Mouse (Mus musculus) B cell, adult 2 months (primary cell): ENCODE data around the gene Chrna1.

Experiments used
- DNase-seq, 2 experiments: peaks; one replicate each; pipeline ENCODE4 v3.0.0; 2022

Gene Chrna1

DNA sequence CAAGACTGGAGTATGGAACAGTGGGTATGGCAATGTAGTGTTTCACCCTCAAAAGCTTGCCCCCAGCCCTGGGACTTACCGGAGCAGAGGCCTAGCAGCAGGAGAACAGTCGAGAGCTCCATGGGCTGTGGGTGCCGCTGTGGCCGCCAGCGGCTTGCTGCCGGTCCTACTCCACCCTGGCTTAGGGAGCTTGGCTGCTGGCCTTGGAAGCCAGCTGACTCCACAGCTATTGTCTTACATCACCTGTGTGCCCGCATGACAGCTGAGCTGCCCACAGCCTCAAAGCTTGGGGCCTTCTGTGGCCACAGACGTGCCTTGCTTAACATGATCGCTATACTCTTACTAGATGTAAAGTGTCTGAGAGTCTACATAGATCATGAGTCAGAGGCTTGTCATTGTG is at the start of gene Chrna1:
TSS of gene Chrna1 (minus strand) at position 173 of the 400 bp plus-strand sequence.
- DNase-seq, result no peak

- no peak for DNase-seq
These were observed 38.4 kb upstream of the Chrna1 start for GRCm38 (mm10) chr2:73618486-73619052.

DNA sequence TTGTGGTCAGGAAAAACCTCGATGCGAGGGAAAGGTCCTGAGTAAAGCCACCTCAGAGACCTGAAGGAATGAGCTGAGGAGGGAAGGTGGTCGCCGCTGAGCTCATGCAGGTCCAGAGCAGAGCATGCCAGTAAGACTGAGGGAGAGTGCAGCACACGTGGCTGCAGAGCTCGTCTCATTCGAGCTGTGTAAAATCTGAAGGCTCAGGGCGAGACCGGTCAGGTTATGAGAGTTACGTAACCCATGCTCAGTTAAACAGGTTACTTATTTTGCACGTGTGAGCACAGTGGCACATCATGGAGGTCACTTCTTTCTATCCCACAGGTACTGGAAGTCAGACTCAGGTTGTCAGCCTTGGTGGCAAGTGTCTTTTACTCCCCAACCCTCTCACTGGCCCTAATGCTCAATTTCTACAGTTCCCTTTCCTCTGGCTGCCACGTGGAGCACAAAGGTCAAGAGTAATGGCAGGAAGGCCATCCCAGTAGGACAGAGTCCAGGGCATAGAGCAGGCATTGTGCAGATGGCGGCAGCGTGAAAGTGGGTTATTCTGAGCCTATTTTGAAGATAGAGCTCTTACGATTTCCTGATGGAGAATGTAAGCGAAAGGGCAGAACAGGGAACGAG is 36.4 kb upstream of the Chrna1 start:
- no peak for DNase-seq

GRCm38 (mm10) chr2:73615456-73615855 is 35.3 kb upstream of the Chrna1 start:
- DNase-seq, result no peak

DNA sequence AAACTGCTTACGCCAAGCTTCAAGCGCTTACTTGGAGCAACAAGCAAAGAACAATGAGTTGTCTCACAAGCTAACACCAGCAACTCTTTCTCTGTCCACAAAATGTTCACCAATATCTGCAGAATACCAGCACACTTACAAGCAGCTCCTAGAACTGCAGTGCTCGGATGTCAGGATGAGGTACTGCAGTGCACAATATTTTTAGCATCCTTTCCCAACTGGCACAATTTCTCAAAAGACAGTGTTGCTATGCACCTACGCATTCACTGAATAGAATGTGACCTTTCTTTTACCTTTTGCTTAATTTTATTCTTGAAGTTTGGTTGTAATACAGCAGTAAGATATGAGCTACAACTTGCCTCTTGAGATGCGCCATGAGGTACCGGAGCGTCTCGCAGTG is 34.2 kb upstream of the Chrna1 start:
- DNase-seq, result no peak

- DNase-seq, result no peak
These were observed 32.8 kb upstream of the Chrna1 start for GRCm38 (mm10) chr2:73612941-73613340.

DNA sequence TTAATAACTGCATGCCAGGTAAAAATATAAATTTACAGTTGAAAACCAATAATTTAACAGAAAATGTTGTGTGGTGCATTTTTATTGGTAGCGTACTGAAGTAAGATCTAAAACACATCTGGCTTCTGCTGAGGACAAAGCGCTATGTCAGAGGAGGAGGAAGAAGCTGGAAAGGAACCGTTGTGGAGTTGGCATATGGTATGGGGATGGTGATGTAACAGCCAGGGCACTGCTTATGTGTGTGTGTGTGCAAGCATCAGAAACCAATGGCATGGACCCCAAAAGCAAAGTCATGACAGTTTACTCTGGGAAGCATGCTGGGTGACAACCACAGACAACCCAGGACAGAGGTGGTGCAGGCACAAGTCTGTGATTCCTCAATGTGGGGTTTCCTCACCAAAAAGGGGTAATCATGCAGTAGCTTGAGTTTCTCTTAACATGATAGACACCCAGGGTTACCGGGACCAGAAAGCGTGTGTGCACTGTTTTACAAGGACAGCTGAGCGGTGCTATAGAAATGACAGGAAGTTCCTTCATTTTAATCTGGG is 32.3 kb upstream of the Chrna1 start:
- DNase-seq, result no peak

- no peak for DNase-seq
These were observed 31.7 kb upstream of the Chrna1 start for GRCm38 (mm10) chr2:73611798-73612197.

GRCm38 (mm10) chr2:73609724-73610210 is 29.6 kb upstream of the Chrna1 start:
- DNase-seq, result no peak

DNA sequence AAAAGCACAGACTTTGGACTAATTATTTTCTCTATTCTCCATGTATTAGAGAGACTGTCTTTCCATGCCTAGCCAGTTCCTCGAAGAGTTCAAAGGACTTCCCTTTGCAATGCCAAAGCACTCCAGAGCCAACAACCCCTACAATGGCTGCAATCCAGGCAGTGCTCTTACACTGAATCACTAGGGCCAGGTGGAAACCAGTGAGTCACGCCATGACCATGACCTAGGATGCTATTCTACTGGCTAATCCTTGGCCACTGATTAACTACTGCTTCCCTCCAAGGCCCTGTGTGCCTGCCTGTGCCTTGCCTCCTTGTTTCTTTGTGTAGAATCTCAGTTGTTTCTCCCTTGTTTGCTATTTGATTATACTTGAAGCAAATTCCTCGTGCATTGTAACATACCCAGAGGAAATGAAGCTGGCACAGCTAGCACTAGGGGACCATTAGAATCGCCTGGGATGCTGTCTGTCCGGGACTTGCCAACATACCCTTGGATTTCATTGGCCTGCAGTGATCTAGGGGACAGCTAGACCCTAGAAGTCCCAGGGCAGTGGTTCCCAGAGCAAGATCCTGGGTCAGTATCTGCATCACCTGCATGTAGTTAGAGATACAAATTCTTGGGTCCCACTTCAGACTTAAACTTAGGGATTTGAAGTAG is 29.1 kb upstream of the Chrna1 start:
- DNase-seq, result no peak

DNA sequence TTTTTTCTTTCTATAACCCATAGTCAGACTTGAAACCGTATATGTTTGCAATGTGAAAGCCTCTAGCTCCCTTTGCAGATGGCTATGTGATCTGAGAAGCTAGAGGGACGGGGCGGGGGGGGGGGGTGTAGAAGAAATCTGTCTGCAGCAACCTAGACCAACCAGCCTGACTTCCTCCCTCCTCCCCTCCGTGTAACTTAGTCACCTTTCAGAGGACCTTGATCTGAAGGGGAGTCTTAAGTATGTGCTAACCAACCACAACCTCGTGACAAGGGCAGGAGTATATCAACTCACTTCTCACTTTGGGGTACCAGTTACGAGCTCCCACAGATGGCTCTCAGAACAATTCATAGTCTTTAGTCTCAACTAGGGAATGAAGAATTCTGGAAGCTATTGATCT is 28.3 kb upstream of the Chrna1 start:
- no peak for DNase-seq

DNA sequence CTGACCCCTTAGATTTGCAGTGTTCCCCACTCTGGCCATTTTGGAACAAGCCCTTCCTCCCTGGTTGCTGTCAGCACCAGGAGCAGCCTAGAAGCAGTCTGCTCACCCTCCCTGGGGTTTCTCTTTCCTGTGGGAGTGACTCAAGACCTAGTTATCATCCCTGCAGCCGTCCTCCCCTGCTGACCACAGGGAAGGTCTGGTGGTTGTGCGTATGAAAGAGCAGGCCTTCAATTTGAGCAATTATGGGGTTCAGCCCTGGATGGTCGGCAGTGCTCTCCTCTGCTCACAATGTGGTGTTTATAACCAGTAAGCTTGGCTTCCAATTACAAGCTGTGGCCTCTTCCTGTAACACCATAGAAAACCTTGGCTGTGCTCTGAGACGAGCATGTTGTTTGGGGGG is 27.5 kb upstream of the Chrna1 start:
- DNase-seq, result no peak

GRCm38 (mm10) chr2:73607146-73607545 is 27.0 kb upstream of the Chrna1 start:
- no peak for DNase-seq

DNA sequence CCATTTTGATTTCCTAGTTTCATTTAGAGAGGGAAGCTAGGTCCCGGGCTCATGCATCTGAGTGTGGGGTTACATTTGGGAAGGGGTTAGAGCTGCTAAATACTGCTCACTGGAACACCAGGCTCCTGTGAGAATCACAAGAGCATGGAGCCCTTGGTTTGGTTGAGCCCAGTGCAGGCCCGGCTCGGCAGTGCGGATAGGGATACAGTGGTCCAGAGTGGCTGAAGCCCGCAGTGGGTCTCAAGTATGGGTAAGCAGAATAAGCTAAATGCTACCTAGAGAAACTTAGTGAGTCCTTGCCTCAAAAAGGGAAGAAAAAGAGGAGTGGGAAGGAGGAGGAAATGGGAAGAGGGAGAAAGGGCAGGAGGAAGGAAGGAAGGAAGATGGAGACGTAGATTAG is 26.5 kb upstream of the Chrna1 start:
- DNase-seq, result no peak

DNA sequence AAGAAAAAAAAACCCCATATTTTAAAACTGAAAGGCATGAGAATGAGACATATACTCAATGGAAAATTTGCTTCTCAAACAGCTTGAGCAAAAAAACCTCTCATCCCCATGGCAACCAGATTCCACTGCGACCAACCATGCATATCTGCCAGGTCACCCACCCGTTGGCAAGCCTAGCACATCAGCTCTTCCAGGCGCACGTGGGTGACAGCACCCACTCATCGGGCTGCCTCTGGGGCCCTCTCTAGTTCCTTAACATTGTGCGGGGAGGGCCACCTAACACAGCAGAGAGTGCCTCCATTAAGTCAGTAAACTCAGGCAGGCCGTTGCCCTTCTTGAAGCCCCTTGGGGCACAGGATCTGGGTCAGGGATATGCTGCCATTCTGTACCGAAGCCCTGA is 24.9 kb upstream of the Chrna1 start:
- no peak for DNase-seq

- DNase-seq, result no peak
These were observed 24.4 kb upstream of the Chrna1 start for GRCm38 (mm10) chr2:73604579-73604978.

DNA sequence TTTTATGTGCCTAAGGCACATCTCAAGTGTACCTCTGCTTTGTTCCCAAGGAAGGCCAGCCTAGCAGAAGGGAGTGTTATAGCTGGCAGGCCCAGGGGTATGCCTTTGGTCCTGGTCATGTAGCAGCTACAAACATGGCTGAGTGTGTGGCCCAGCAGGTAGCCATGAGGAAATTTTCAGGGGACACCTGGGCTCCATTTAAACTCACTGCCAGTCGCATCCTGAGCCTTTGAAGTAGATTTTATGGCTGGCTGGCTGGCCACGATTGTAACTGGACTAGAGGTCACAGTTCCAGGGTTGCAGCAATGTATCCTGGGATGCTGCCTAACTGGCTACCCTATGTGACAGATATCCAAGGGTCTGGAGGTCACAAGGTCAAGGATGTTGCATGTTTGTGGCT is 20.5 kb upstream of the Chrna1 start:
- no peak for DNase-seq

DNA sequence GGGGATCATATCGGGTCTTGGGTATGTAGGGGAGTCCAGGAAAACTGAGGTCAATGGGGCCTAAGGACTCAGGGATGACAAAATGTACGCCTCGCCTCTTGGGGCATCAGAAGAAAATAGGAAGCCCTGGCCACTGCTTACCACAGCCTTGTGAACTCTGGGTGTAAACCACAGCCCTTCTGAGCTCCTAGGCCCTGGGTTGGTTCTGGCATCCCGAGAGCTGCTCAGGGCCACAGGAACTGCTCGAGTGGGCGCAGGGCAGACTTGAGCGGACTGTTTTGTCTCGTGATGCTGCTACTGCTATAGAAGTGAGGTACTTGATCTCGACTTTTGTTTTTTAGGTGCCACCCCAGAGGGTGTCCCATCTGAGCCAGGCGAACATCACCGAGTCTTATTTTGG is 17.6 kb upstream of the Chrna1 start:
- no peak for DNase-seq

DNA sequence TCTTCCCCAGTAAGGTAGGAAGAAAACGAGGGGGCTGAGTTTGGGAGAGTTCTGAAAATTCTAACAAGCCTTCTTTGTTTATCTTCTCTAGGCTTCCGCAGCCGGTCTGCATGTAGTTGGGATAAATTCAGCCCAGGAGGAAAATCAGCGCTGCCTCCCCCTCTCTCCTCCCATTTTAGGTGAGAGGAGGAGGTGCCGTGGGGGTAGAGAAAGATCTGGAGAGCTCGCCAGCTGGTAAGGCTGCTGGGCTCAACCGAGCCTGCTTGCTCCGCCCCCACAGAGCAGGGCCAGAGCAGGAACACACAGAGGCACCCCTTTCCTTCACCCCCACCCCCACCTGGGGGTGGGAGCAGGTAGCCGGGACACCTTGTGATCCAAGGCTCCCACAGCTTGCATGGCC is 16.6 kb upstream of the Chrna1 start:
- DNase-seq, result no peak

- no peak for DNase-seq
These were observed 16.2 kb upstream of the Chrna1 start for GRCm38 (mm10) chr2:73596326-73596725.

GRCm38 (mm10) chr2:73593101-73593439 is 12.9 kb upstream of the Chrna1 start:
- no peak for DNase-seq

- no peak for DNase-seq
These were observed 12.3 kb upstream of the Chrna1 start for GRCm38 (mm10) chr2:73592231-73593100.

DNA sequence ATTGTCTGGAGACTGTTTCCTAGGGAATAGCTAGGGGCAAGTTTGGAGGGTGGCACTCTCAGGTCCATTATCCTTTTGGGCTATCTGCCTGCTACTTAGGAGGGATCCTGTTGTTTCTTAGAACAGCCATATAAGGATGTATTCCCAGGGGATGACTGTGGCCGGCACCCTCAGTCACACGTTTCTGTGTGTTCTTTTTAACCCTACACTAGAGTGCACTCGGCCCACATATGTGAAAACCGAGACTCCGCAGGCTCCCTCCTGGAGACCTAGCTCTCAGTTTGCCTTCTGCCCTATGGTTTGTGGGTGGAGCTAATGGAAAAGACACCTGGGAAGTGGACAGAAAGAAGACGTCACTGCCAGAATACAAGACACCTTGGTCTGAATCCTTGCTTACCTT is 11.1 kb upstream of the Chrna1 start:
- no peak for DNase-seq
